Mouse (Mus musculus) megakaryocyte, embryonic 14.5 days (primary cell): ENCODE data around the gene Emp1. TPM values are rescaled to one million over a fixed set of nuclear protein-coding genes. Genes with fewer than 3 reads are reported as not detected.
A peak's percentile ranks its signal among the peaks of the same experiment; 100 is the strongest.

Source experiments
- H3K27me3 ChIP-seq: replicated peaks from 2 replicates; pipeline ENCODE3; 2012; ENCODE audit warnings: inconsistent platforms
- H3K36me3 ChIP-seq: replicated peaks from 2 replicates; pipeline ENCODE3; 2012; ENCODE audit warnings: low read length, inconsistent platforms, mixed read lengths
- H3K4me1 ChIP-seq: 2 replicates; pipeline ENCODE4 v1.6.1; 2012; ENCODE audit warnings: inconsistent platforms
- H3K4me3 ChIP-seq: replicated peaks from 2 replicates; pipeline ENCODE3; 2012; ENCODE audit warnings: moderate library complexity, mild to moderate bottlenecking, inconsistent platforms
- H3K9me3 ChIP-seq: 2 replicates; pipeline ENCODE4 v1.6.1; 2012; ENCODE audit warnings: inconsistent platforms
- FLI1 ChIP-seq: IDR thresholded peaks from 2 replicates; pipeline ENCODE4 v1.6.1; 2012; ENCODE audit warnings: low read length, inconsistent platforms, mixed read lengths
- GATA1 ChIP-seq: IDR thresholded peaks from 3 replicates; pipeline ENCODE4 v1.6.1; 2012; ENCODE audit warnings: mixed read lengths, low read length, inconsistent platforms, borderline replicate concordance
- polyA plus RNA-seq: library from polyadenylated mRNA; stranded (reverse); fragments of >175 nt; gene quantifications from 2 replicates; pipeline ENCODE4 v1.2.3, GENCODE M21; 2012; ENCODE audit warnings: low replicate concordance; ENCODE audit not compliant: insufficient read depth

Gene Emp1
- 0.97 TPM in 1 of 2 replicates, not detected in the other for polyA plus RNA-seq

GRCm38 (mm10) chr6:135362459-135363159, at the start of gene Emp1:
Emp1 (plus strand) TSS chr6:135362545.
- TF ChIP-seq GATA1, result no peak
- TF ChIP-seq FLI1, result no peak
- peak within 1 kb of the TSS; percentile 78 for H3K4me3 ChIP-seq

GRCm38 (mm10) chr6:135313981-135314380, 48.4 kb upstream of the Emp1 start:
- TF ChIP-seq FLI1 (no peak), GATA1 (no peak)
- Histone ChIP-seq H3K27me3 (peaks cover 20% of the 10 kb centered on the region), H3K4me3 (no peak overlapping the region), H3K4me1 (no peaks in the 10 kb centered on the region; the same call in 1 of the 2 replicates), H3K9me3 (peaks cover 13% of the 10 kb centered on the region), H3K36me3 (no peaks in the 10 kb centered on the region)

More at GRCm38 (mm10) chr6:135362459-135363159, at the start of gene Emp1:
- Histone ChIP-seq H3K4me1 (peaks cover 19% of the 10 kb centered on the region), H3K36me3 (no peaks in the 10 kb centered on the region), H3K9me3 (no peaks in the 10 kb centered on the region), H3K27me3 (peaks cover 55% of the 10 kb centered on the region)

- TF ChIP-seq GATA1 (no peak), FLI1 (no peak)
- peaks cover 21% of the 10 kb centered on the region for H3K27me3 ChIP-seq
- H3K36me3 ChIP-seq, result no peaks in the 10 kb centered on the region
- no peak overlapping the region for H3K4me3 ChIP-seq
- H3K9me3 ChIP-seq, result no peaks in the 10 kb centered on the region
- H3K4me1 ChIP-seq, result no peaks in the 10 kb centered on the region; the same call in 1 of the 2 replicates
Observed at GRCm38 (mm10) chr6:135316141-135316540, 46.2 kb upstream of the Emp1 start.

- H3K27me3 ChIP-seq, result peaks cover 26% of the 10 kb centered on the region
- H3K9me3 ChIP-seq, result no peaks in the 10 kb centered on the region
- H3K4me3 ChIP-seq, result no peak overlapping the region
- no peaks in the 10 kb centered on the region for H3K36me3 ChIP-seq
- TF ChIP-seq GATA1, result no peak
- TF ChIP-seq FLI1, result no peak
- peaks cover 29% of the 10 kb centered on the region for H3K4me1 ChIP-seq
Observed at GRCm38 (mm10) chr6:135319431-135319933, 42.9 kb upstream of the Emp1 start.

GRCm38 (mm10) chr6:135322749-135323148, 39.6 kb upstream of the Emp1 start:
- H3K9me3 ChIP-seq, result no peaks in the 10 kb centered on the region
- peaks cover 47% of the 10 kb centered on the region for H3K27me3 ChIP-seq
- H3K36me3 ChIP-seq, result no peaks in the 10 kb centered on the region
- no peak for TF ChIP-seq GATA1
- TF ChIP-seq FLI1, result no peak
- H3K4me1 ChIP-seq, result peaks cover 46% of the 10 kb centered on the region
- H3K4me3 ChIP-seq, result peak overlapping the region; percentile 85

- Histone ChIP-seq H3K4me3 (peak overlapping the region; percentile 85), H3K36me3 (no peaks in the 10 kb centered on the region), H3K4me1 (peaks cover 46% of the 10 kb centered on the region), H3K9me3 (no peaks in the 10 kb centered on the region), H3K27me3 (peaks cover 48% of the 10 kb centered on the region)
- no peak for TF ChIP-seq GATA1
- TF ChIP-seq FLI1, result no peak
Observed at GRCm38 (mm10) chr6:135323311-135323982, 38.9 kb upstream of the Emp1 start.

- no peaks in the 10 kb centered on the region for H3K9me3 ChIP-seq
- peaks cover 46% of the 10 kb centered on the region for H3K27me3 ChIP-seq
- TF ChIP-seq GATA1 (no peak), FLI1 (no peak)
- peak overlapping the region; percentile 79 for H3K4me3 ChIP-seq
- no peaks in the 10 kb centered on the region for H3K36me3 ChIP-seq
- peaks cover 46% of the 10 kb centered on the region for H3K4me1 ChIP-seq
Observed at GRCm38 (mm10) chr6:135324111-135324510, 38.2 kb upstream of the Emp1 start.

GRCm38 (mm10) chr6:135324686-135325300, 37.6 kb upstream of the Emp1 start:
- H3K36me3 ChIP-seq, result no peaks in the 10 kb centered on the region
- no peaks in the 10 kb centered on the region for H3K9me3 ChIP-seq
- TF ChIP-seq GATA1 (no peak), FLI1 (no peak)
- no peak overlapping the region for H3K4me3 ChIP-seq
- H3K27me3 ChIP-seq, result peaks cover 44% of the 10 kb centered on the region
- H3K4me1 ChIP-seq, result peaks cover 46% of the 10 kb centered on the region

GRCm38 (mm10) chr6:135326847-135327246, 35.5 kb upstream of the Emp1 start:
- H3K4me1 ChIP-seq, result peaks cover 43% of the 10 kb centered on the region
- H3K4me3 ChIP-seq, result no peak overlapping the region
- H3K9me3 ChIP-seq, result no peaks in the 10 kb centered on the region
- H3K27me3 ChIP-seq, result peaks cover 39% of the 10 kb centered on the region
- H3K36me3 ChIP-seq, result no peaks in the 10 kb centered on the region
- TF ChIP-seq FLI1 (no peak), GATA1 (no peak)
